Mouse (Mus musculus) heart, adult 10 weeks (tissue): ENCODE measurements around the gene Vegfd. TPM values are rescaled to one million over a fixed set of nuclear protein-coding genes. Genes with fewer than 3 reads are reported as not detected.

Experiments used
- polyA plus RNA-seq: library from polyadenylated mRNA; stranded (reverse); fragments of 350-450 nt; fragmentation: Illumina TruSeq; extraction: RNeasy Lipid Tissue Mini Kit (QIAGEN cat#74804); gene quantifications from one replicate; pipeline ENCODE4 v1.2.3, GENCODE M21; 2014; ENCODE audit warnings: low read depth, low replicate concordance

Vegfd gene
- polyA plus RNA-seq, result 2.7 TPM

GRCm38 (mm10) chrX:164373081-164373480 lies at the start of gene Vegfd:
Gene Vegfd (plus strand): TSS chrX:164373378.

GRCm38 (mm10) chrX:164419471-164419939 lies 46.3 kb downstream of the Vegfd start, which contains the start of gene Piga:
Gene Piga (plus strand): TSS chrX:164419787.

GRCm38 (mm10) chrX:164436709-164437108 lies 63.5 kb downstream of the Vegfd start, which contains the start of gene Asb11:
Gene Asb11 (plus strand): TSS chrX:164436994.

Other genes starting within 250 kb of the Vegfd start
- 1.7 TPM for gene Ace2, start 234.0 kb upstream of the Vegfd start, polyA plus RNA-seq
- 3.5 TPM for gene Bmx, start 115.2 kb upstream of the Vegfd start, polyA plus RNA-seq
- 11.8 TPM for gene Pir, start 104.0 kb upstream of the Vegfd start, polyA plus RNA-seq
- 3.6 TPM for gene Piga, start 46.4 kb downstream of the Vegfd start, polyA plus RNA-seq
- gene Asb11, start 63.6 kb downstream of the Vegfd start, polyA plus RNA-seq, result 269 TPM
- gene Asb9, start 132.9 kb downstream of the Vegfd start, polyA plus RNA-seq, result not detected